Mouse (Mus musculus): ENCODE data around the gene Tas2r129. TPM values are rescaled to one million over a fixed set of nuclear protein-coding genes. Genes with fewer than 3 reads are reported as not detected.
"Not testable (repeated sequence)": the region's sequence is repeated elsewhere in the genome, so short reads cannot be mapped to it uniquely, and the experiment has no call there.

Tas2r129 gene
- not detected in 2 replicates for total RNA-seq (2014; rRNA removed)
- polyA plus RNA-seq (2015; fragmentation: Nextera tagmentation; extraction: Ambion mirVana) = not detected in 2 replicates

DNA sequence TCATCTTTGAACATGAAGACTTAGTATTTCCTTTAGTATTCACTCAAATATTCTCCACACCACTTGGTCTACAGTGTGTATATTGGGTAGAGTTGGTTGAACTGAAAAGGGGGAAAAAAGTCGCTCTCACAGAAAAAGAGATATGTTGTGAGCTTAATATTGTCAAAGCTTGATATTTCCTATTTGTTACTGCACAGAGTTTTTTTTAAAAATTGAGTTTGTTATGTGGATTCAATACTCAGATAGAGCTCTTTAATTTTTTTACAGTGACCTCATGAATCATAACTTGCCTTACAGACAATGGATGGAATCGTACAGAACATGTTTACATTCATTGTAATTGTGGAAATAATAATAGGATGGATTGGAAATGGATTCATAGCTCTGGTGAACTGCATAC is at the start of gene Tas2r129:
Tas2r129 (plus strand) TSS at position 301 of the 400 bp plus-strand sequence.
- H3K4me1 ChIP-seq (ENCODE audit: insufficient read depth) = no peaks in the 10 kb centered on the region
- WGBS = 79% methylated on average over 2 of the region's 2 CpGs
- H3K27ac ChIP-seq (ENCODE audit: low read depth, low read length) = no peak within 1 kb of the TSS
- no peak within 1 kb of the TSS for H3K4me3 ChIP-seq (ENCODE audit: low read depth, low read length)
- no peak within 1 kb of the TSS for H3K9ac ChIP-seq
- H3K4me2 ChIP-seq (ENCODE audit: low read depth) = no peak within 1 kb of the TSS
- TF ChIP-seq CTCF (IDR thresholded peaks at IDR 0.05; ENCODE audit: low read depth) = no peak
- no peaks in the 10 kb centered on the region for H3K27me3 ChIP-seq (ENCODE audit: insufficient read depth, low read length)
- no peaks in the 10 kb centered on the region for H3K36me3 ChIP-seq (ENCODE audit: insufficient read depth)
- DNase-seq = no peak
- no peak for ATAC-seq
- H3K9me3 ChIP-seq (ENCODE audit: low read length) = no peaks in the 10 kb centered on the region

DNA sequence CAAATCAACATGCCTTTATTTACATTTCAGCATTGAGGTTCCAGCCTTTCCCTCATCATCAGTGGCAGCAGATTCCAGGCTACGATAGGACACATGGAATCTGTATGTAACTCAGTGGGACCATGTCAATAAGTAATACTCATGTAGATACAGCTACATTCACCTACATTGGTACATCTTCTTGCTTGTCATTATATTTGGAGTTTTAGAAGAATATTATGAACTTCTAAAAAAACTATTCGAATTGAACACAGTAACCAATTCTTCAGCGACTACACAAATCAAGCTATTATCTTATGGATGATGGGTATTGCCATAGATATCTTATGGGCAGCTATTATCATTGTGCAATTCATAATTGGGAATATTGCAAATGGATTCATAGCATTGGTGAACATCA is 41.6 kb upstream of the Tas2r129 start, which contains the start of gene Tas2r125:
Tas2r125 (plus strand) TSS at position 301 of the 400 bp plus-strand sequence.
- Histone ChIP-seq H3K9me3 (ENCODE audit: low read length) (no peaks in the 10 kb centered on the region), H3K36me3 (ENCODE audit: insufficient read depth) (no peaks in the 10 kb centered on the region), H3K27me3 (ENCODE audit: insufficient read depth, low read length) (no peaks in the 10 kb centered on the region), H3K9ac (no peak within 1 kb of the TSS), H3K4me2 (ENCODE audit: low read depth) (no peak within 1 kb of the TSS), H3K27ac (ENCODE audit: low read depth, low read length) (no peak within 1 kb of the TSS), H3K4me3 (ENCODE audit: low read depth, low read length) (no peak within 1 kb of the TSS), H3K4me1 (ENCODE audit: insufficient read depth) (no peaks in the 10 kb centered on the region)
- DNase-seq (no peak), ATAC-seq (no peak)
- no peak for TF ChIP-seq CTCF (IDR thresholded peaks at IDR 0.05; ENCODE audit: low read depth)
- 89% methylated on average over 3 of the region's 3 CpGs for WGBS

DNA sequence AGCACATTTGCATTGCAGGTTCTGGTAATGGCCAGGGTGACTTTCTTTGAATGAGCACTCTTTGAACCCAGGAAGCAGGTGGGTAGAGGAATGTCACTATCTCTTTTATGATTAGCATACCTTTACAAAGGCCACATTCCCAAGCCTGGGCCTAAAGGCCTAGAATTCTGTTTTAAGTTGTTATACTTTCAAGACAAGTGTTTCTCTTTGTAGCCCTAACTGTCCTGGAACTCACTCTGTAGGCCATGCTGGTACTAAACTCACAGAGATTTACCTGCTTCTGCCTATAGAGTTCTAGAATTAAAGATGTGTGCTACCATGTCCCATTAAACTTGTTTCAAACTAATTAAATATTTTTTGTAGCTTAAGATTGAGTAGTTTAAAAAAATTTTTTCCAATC is 9.5 kb upstream of the Tas2r129 start:
- H3K4me1 ChIP-seq (ENCODE audit: insufficient read depth); H3K27me3 ChIP-seq (ENCODE audit: insufficient read depth, low read length); H3K4me3 ChIP-seq (ENCODE audit: low read depth, low read length); DNase-seq; H3K36me3 ChIP-seq (ENCODE audit: insufficient read depth); ATAC-seq; H3K9ac ChIP-seq; H3K4me2 ChIP-seq (ENCODE audit: low read depth); H3K9me3 ChIP-seq (ENCODE audit: low read length); H3K27ac ChIP-seq (ENCODE audit: low read depth, low read length): not testable (repeated sequence)

DNA sequence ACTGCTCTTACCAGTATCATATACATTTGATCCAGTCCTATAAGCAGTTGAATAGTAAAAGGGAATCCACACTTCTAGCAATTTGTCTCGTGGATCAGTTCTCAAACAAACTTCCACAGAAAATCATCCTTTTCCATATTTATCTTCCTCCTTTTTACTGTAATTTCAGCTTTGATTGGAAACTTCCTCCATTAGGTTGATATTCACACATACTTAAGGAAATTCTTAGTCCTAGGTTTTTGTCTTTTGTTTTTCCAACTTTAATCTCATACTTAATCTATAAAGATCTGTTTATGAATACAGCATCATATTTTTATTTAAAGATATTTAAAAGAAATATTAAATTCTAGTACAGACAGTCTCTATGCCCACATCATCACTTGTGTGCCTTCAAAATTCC is 6.9 kb downstream of the Tas2r129 start, which contains the start of gene Tas2r131:
Tas2r131 (minus strand) TSS at position 101 of the 400 bp plus-strand sequence.
- Histone ChIP-seq H3K27ac (ENCODE audit: low read depth, low read length) (no peak within 1 kb of the TSS), H3K4me2 (ENCODE audit: low read depth) (no peak within 1 kb of the TSS), H3K9ac (no peak within 1 kb of the TSS), H3K36me3 (ENCODE audit: insufficient read depth) (no peaks in the 10 kb centered on the region), H3K4me3 (ENCODE audit: low read depth, low read length) (no peak within 1 kb of the TSS), H3K9me3 (ENCODE audit: low read length) (no peaks in the 10 kb centered on the region), H3K27me3 (ENCODE audit: insufficient read depth, low read length) (no peaks in the 10 kb centered on the region), H3K4me1 (ENCODE audit: insufficient read depth) (no peaks in the 10 kb centered on the region)
- no peak for TF ChIP-seq CTCF (IDR thresholded peaks at IDR 0.05; ENCODE audit: low read depth)
- WGBS = 78% methylated on average over 1 of the region's 1 CpGs
- ATAC-seq (no peak), DNase-seq (no peak)

DNA sequence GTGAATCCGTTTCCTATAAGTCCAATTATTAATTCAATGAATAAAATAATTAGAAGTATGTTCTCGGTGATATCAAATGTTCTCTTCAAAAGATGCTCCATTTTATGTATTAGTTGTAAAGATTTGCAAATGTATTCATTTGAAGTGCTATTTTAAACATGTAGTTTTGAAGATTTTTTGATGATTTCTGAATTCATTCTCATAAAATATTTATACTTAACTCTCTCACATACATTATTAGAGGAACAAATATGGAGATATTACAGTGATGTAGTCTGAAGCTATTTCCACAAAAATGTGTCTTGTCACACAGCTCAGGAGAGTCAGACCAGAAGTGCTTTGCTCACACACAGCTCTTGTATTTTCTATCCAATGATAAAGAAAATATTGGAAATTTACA is 30.0 kb downstream of the Tas2r129 start, which contains the start of gene Tas2r109:
Tas2r109 (minus strand) TSS at position 101 of the 400 bp plus-strand sequence.
- Histone ChIP-seq H3K9ac (no peak within 1 kb of the TSS), H3K27ac (ENCODE audit: low read depth, low read length) (no peak within 1 kb of the TSS), H3K4me2 (ENCODE audit: low read depth) (no peak within 1 kb of the TSS), H3K9me3 (ENCODE audit: low read length) (no peaks in the 10 kb centered on the region), H3K4me3 (ENCODE audit: low read depth, low read length) (no peak within 1 kb of the TSS), H3K4me1 (ENCODE audit: insufficient read depth) (no peaks in the 10 kb centered on the region), H3K36me3 (ENCODE audit: insufficient read depth) (no peaks in the 10 kb centered on the region), H3K27me3 (ENCODE audit: insufficient read depth, low read length) (no peaks in the 10 kb centered on the region)
- DNase-seq (no peak), ATAC-seq (no peak)
- WGBS = 74% methylated on average over 2 of the region's 2 CpGs
- no peak for TF ChIP-seq CTCF (IDR thresholded peaks at IDR 0.05; ENCODE audit: low read depth)

Other genes with a start within 250 kb of the Tas2r129 start
- gene Tas2r122, start 239.2 kb upstream of the Tas2r129 start, total RNA-seq (2014; rRNA removed) = not detected in 2 replicates
- not detected in 2 replicates for gene Tas2r122, start 239.2 kb upstream of the Tas2r129 start, polyA plus RNA-seq (2015; fragmentation: Nextera tagmentation; extraction: Ambion mirVana)
- not detected in 2 replicates for gene Tas2r115, start 213.1 kb upstream of the Tas2r129 start, total RNA-seq (2014; rRNA removed)
- not detected in 2 replicates for gene Tas2r115, start 213.1 kb upstream of the Tas2r129 start, polyA plus RNA-seq (2015; fragmentation: Nextera tagmentation; extraction: Ambion mirVana)
- not detected in 2 replicates for gene Tas2r124, start 196.4 kb upstream of the Tas2r129 start, total RNA-seq (2014; rRNA removed)
- gene Tas2r124, start 196.4 kb upstream of the Tas2r129 start, polyA plus RNA-seq (2015; fragmentation: Nextera tagmentation; extraction: Ambion mirVana) = not detected in 2 replicates
- gene Tas2r102, start 189.0 kb upstream of the Tas2r129 start, total RNA-seq (2014; rRNA removed) = not detected in 2 replicates
- gene Tas2r102, start 189.0 kb upstream of the Tas2r129 start, polyA plus RNA-seq (2015; fragmentation: Nextera tagmentation; extraction: Ambion mirVana) = not detected in 2 replicates
- gene Tas2r136, start 172.9 kb upstream of the Tas2r129 start, total RNA-seq (2014; rRNA removed) = not detected in 2 replicates
- not detected in 2 replicates for gene Tas2r136, start 172.9 kb upstream of the Tas2r129 start, polyA plus RNA-seq (2015; fragmentation: Nextera tagmentation; extraction: Ambion mirVana)
- not detected in 2 replicates for gene Tas2r117, start 148.3 kb upstream of the Tas2r129 start, total RNA-seq (2014; rRNA removed)
- not detected in 2 replicates for gene Tas2r117, start 148.3 kb upstream of the Tas2r129 start, polyA plus RNA-seq (2015; fragmentation: Nextera tagmentation; extraction: Ambion mirVana)
- not detected in 2 replicates for gene Tas2r123, start 104.0 kb upstream of the Tas2r129 start, total RNA-seq (2014; rRNA removed)
- gene Tas2r123, start 104.0 kb upstream of the Tas2r129 start, polyA plus RNA-seq (2015; fragmentation: Nextera tagmentation; extraction: Ambion mirVana) = not detected in 2 replicates
- gene Tas2r116, start 95.7 kb upstream of the Tas2r129 start, total RNA-seq (2014; rRNA removed) = not detected in 2 replicates
- not detected in 2 replicates for gene Tas2r116, start 95.7 kb upstream of the Tas2r129 start, polyA plus RNA-seq (2015; fragmentation: Nextera tagmentation; extraction: Ambion mirVana)
- gene Tas2r110, start 83.1 kb upstream of the Tas2r129 start, total RNA-seq (2014; rRNA removed) = not detected in 2 replicates
- not detected in 2 replicates for gene Tas2r110, start 83.1 kb upstream of the Tas2r129 start, polyA plus RNA-seq (2015; fragmentation: Nextera tagmentation; extraction: Ambion mirVana)
- not detected in 2 replicates for gene Tas2r113, start 58.1 kb upstream of the Tas2r129 start, total RNA-seq (2014; rRNA removed)
- gene Tas2r113, start 58.1 kb upstream of the Tas2r129 start, polyA plus RNA-seq (2015; fragmentation: Nextera tagmentation; extraction: Ambion mirVana) = not detected in 2 replicates
- gene Tas2r125, start 41.5 kb upstream of the Tas2r129 start, total RNA-seq (2014; rRNA removed) = not detected in 2 replicates
- not detected in 2 replicates for gene Tas2r125, start 41.5 kb upstream of the Tas2r129 start, polyA plus RNA-seq (2015; fragmentation: Nextera tagmentation; extraction: Ambion mirVana)
- gene Tas2r131, start 6.8 kb downstream of the Tas2r129 start, total RNA-seq (2014; rRNA removed) = not detected in 2 replicates
- gene Tas2r131, start 6.8 kb downstream of the Tas2r129 start, polyA plus RNA-seq (2015; fragmentation: Nextera tagmentation; extraction: Ambion mirVana) = not detected in 2 replicates
- not detected in 2 replicates for gene Tas2r109, start 29.9 kb downstream of the Tas2r129 start, total RNA-seq (2014; rRNA removed)
- not detected in 2 replicates for gene Tas2r109, start 29.9 kb downstream of the Tas2r129 start, polyA plus RNA-seq (2015; fragmentation: Nextera tagmentation; extraction: Ambion mirVana)
- not detected in 2 replicates for gene Tas2r103, start 86.0 kb downstream of the Tas2r129 start, total RNA-seq (2014; rRNA removed)
- not detected in 2 replicates for gene Tas2r103, start 86.0 kb downstream of the Tas2r129 start, polyA plus RNA-seq (2015; fragmentation: Nextera tagmentation; extraction: Ambion mirVana)
- gene Tas2r140, start 104.7 kb downstream of the Tas2r129 start, total RNA-seq (2014; rRNA removed) = not detected in 2 replicates
- not detected in 2 replicates for gene Tas2r140, start 104.7 kb downstream of the Tas2r129 start, polyA plus RNA-seq (2015; fragmentation: Nextera tagmentation; extraction: Ambion mirVana)
- 162 and 168 TPM in 2 replicates for gene Smim10l1, start 153.8 kb downstream of the Tas2r129 start, total RNA-seq (2014; rRNA removed)
- gene Smim10l1, start 153.8 kb downstream of the Tas2r129 start, polyA plus RNA-seq (2015; fragmentation: Nextera tagmentation; extraction: Ambion mirVana) = 116 and 126 TPM in 2 replicates